Mouse (Mus musculus): ENCODE measurements around the gene Gpam. TPM values are rescaled to one million over a fixed set of nuclear protein-coding genes. Genes with fewer than 3 reads are reported as not detected.

The Gpam gene
- polyA plus RNA-seq, 1 experiment from 2014 or later: 23.6 TPM

- peaks cover 7% of the 10 kb centered on the region for H3K4me1 ChIP-seq (replicated peaks)
- no peak overlapping the region for H3K4me2 ChIP-seq
- no peak overlapping the region for H3K4me3 ChIP-seq
- WGBS: 87% methylated on average over 3 of the region's 3 CpGs
- H3K9me3 ChIP-seq: no peaks in the 10 kb centered on the region
- no peak overlapping the region for H3K27ac ChIP-seq (replicated peaks)
- H3K27me3 ChIP-seq: no peaks in the 10 kb centered on the region
- no peak overlapping the region for H3K9ac ChIP-seq
- no peak for ATAC-seq (ENCODE audit: low FRiP score, low read depth)
- H3K36me3 ChIP-seq: no peaks in the 10 kb centered on the region
These were observed 9.0 kb downstream of the Gpam start for GRCm38 (mm10) chr19:55117991-55118390.

DNA sequence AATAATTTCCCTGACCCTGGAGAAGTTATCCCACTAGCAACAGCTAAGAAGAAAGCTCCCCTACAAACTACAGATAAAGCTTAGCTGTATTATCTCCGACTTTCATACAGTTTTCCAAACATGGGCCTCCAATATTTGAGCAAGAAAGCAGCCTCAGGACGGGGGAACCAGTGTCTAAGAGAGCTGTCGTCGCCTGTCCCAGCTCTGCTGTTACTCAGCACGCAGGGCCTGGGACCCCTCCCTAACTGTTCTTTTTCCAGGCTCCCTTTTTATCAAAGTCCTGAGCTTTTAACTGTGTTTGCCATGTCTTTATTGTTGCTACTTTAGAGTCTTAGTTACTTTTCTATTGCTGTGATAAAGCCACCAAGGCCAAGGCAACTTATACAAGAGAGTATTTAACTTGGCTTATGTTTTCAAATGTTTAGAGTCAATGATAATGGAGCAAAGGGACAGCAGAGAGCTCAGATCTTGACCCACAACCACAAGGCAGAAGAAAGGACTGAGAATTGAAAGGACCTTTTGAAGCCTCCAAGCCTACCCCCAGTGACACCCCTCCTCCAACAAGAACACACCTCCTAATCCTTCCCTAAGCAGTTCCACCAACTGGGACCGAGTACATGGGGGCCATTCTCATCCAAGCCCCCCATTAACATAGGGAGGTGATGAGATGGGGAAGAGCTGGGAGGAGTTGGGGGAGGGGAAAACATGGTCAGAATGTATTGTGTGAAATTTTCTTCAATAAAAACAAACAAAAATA, 9.8 kb downstream of the Gpam start:
- 67% methylated on average over 6 of the region's 6 CpGs for WGBS

GRCm38 (mm10) chr19:55115532-55115931, 11.5 kb downstream of the Gpam start:
- H3K27me3 ChIP-seq: no peaks in the 10 kb centered on the region
- no peaks in the 10 kb centered on the region for H3K36me3 ChIP-seq
- 91% methylated on average over 4 of the region's 4 CpGs for WGBS
- no peak overlapping the region for H3K4me2 ChIP-seq
- no peaks in the 10 kb centered on the region for H3K9me3 ChIP-seq
- H3K9ac ChIP-seq: no peak overlapping the region
- no peak overlapping the region for H3K27ac ChIP-seq (replicated peaks)
- H3K4me1 ChIP-seq (replicated peaks): peaks cover 1% of the 10 kb centered on the region; the same call in 1 of the 2 replicates
- H3K4me3 ChIP-seq: no peak overlapping the region
- no peak for ATAC-seq (ENCODE audit: low FRiP score, low read depth)

More for the DNA sequence above, 9.8 kb downstream of the Gpam start:
- no peak for ATAC-seq (ENCODE audit: low FRiP score, low read depth)
- H3K36me3 ChIP-seq: no peaks in the 10 kb centered on the region
- H3K4me3 ChIP-seq: no peak overlapping the region
- no peaks in the 10 kb centered on the region for H3K9me3 ChIP-seq
- no peak overlapping the region for H3K9ac ChIP-seq
- H3K4me1 ChIP-seq (replicated peaks): peaks cover 7% of the 10 kb centered on the region
- no peaks in the 10 kb centered on the region for H3K27me3 ChIP-seq
- no peak overlapping the region for H3K27ac ChIP-seq (replicated peaks)
- H3K4me2 ChIP-seq: no peak overlapping the region

DNA sequence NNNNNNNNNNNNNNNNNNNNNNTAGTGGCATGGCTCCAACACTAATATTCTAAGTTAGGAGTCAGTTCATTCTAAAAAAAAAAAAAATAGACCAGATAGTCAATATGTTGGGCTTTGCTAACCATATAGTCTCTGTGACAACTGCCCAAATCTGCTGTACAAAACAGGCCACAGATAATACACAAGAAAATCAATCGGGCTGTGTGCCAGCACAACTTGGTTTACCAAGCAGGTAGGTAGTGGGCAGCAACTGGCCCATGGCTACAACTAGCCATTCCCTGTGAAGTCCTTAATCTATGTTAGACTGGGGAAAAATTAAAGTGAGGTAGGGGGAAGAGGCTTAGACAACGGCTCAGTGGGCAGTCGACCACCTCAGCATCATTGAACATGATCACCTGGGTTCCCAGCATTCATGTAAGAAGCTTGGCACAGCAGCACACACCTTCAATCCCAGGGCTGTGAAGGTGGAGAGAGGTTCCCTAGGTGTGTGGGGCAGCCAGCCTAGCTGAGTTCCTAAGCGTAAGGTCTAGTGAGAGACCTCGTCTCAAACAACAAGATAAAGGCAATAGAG, 12.1 kb downstream of the Gpam start:
- H3K27ac ChIP-seq (replicated peaks): no peak overlapping the region
- H3K9ac ChIP-seq: no peak overlapping the region
- no peak overlapping the region for H3K4me2 ChIP-seq
- H3K27me3 ChIP-seq: no peaks in the 10 kb centered on the region
- H3K36me3 ChIP-seq: no peaks in the 10 kb centered on the region
- no peak for ATAC-seq (ENCODE audit: low FRiP score, low read depth)
- 91% methylated on average over 5 of the region's 5 CpGs for WGBS
- H3K9me3 ChIP-seq: no peaks in the 10 kb centered on the region
- no peaks in the 10 kb centered on the region; the same call in 1 of the 2 replicates for H3K4me1 ChIP-seq (replicated peaks)
- H3K4me3 ChIP-seq: no peak overlapping the region

GRCm38 (mm10) chr19:55107896-55108295, 19.1 kb downstream of the Gpam start:
- H3K36me3 ChIP-seq: no peaks in the 10 kb centered on the region
- H3K4me2 ChIP-seq: no peak overlapping the region
- H3K27me3 ChIP-seq: no peaks in the 10 kb centered on the region
- no peak overlapping the region for H3K9ac ChIP-seq
- H3K4me3 ChIP-seq: no peak overlapping the region
- H3K4me1 ChIP-seq (replicated peaks): no peaks in the 10 kb centered on the region
- WGBS: 75% methylated on average over 3 of the region's 3 CpGs
- no peaks in the 10 kb centered on the region for H3K9me3 ChIP-seq
- H3K27ac ChIP-seq (replicated peaks): no peak overlapping the region
- ATAC-seq (ENCODE audit: low FRiP score, low read depth): no peak

GRCm38 (mm10) chr19:55105969-55106368, 21.1 kb downstream of the Gpam start:
- H3K4me2 ChIP-seq: no peak overlapping the region
- WGBS: 92% methylated on average over 3 of the region's 3 CpGs

DNA sequence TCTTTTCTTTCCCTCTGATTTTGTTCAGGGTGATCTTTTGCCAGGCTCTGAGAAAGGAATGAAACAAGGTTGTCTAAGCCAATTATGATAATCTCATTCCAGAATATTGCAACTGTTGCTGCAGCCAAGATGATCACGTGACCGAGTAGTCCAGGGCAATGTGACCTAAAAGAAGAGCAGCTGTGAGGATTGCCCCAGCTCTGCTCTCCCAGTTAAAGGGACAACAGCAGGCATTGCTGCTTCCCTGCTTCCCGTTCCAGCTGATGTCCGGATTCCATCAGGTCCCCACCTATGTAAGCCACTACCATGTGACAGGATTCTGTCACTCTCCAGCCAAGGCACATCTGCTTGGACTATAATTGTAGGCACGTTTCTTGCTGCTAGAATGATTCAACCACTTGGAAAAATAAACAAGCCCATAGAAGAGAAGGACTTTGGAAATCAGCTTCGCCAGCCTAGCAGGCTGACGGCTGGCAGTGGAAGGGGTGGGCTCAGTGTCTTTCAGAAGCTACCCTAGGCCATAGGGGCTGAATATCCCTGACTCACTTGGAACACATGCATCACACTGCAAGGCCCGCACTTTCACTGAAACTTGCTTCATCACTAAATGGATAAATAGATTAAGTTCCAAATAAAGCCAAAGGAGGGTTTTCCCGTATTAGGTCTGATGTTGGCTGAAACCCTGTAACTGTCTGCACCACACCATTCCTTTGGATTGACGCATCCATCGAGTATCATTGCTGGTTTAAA, 23.8 kb downstream of the Gpam start:
- Histone ChIP-seq H3K9ac (no peak overlapping the region), H3K27me3 (no peaks in the 10 kb centered on the region), H3K4me1 (replicated peaks) (peaks cover 14% of the 10 kb centered on the region), H3K27ac (replicated peaks) (peak overlapping the region; percentile 20; the same call in 1 of the 2 replicates), H3K4me3 (no peak overlapping the region), H3K9me3 (no peaks in the 10 kb centered on the region), H3K4me2 (no peak overlapping the region), H3K36me3 (no peaks in the 10 kb centered on the region)
- WGBS: 60% methylated on average over 11 of the region's 11 CpGs
- no peak for ATAC-seq (ENCODE audit: low FRiP score, low read depth)

More at GRCm38 (mm10) chr19:55105969-55106368, 21.1 kb downstream of the Gpam start:
- Histone ChIP-seq H3K36me3 (no peaks in the 10 kb centered on the region), H3K4me1 (replicated peaks) (no peaks in the 10 kb centered on the region), H3K9me3 (no peaks in the 10 kb centered on the region), H3K27me3 (no peaks in the 10 kb centered on the region), H3K27ac (replicated peaks) (no peak overlapping the region), H3K4me3 (no peak overlapping the region), H3K9ac (no peak overlapping the region)
- no peak for ATAC-seq (ENCODE audit: low FRiP score, low read depth)

- no peak overlapping the region for H3K9ac ChIP-seq
- H3K36me3 ChIP-seq: no peaks in the 10 kb centered on the region
- WGBS: 82% methylated on average over 4 of the region's 4 CpGs
- H3K4me3 ChIP-seq: no peak overlapping the region
- H3K4me1 ChIP-seq (replicated peaks): peaks cover 22% of the 10 kb centered on the region
- no peaks in the 10 kb centered on the region for H3K27me3 ChIP-seq
- peak overlapping the region; percentile 11; the same call in 1 of the 2 replicates for H3K4me2 ChIP-seq
- ATAC-seq (ENCODE audit: low FRiP score, low read depth): no peak
- no peak overlapping the region for H3K27ac ChIP-seq (replicated peaks)
- no peaks in the 10 kb centered on the region for H3K9me3 ChIP-seq
These were observed 25.4 kb downstream of the Gpam start for GRCm38 (mm10) chr19:55101659-55102058.

- Histone ChIP-seq H3K4me1 (replicated peaks) (peaks cover 22% of the 10 kb centered on the region), H3K4me2 (peak overlapping the region; percentile 88), H3K36me3 (peaks cover 4% of the 10 kb centered on the region; the same call in 1 of the 2 replicates), H3K9ac (peak overlapping the region; percentile 90), H3K9me3 (no peaks in the 10 kb centered on the region), H3K27me3 (no peaks in the 10 kb centered on the region), H3K4me3 (peak overlapping the region; percentile 71), H3K27ac (replicated peaks) (peak overlapping the region; percentile 94)
- ATAC-seq (ENCODE audit: low FRiP score, low read depth): no peak
- whole genome bisulfite sequencing: 72% methylated on average over 2 of the region's 2 CpGs
These were observed 26.6 kb downstream of the Gpam start for GRCm38 (mm10) chr19:55100227-55101140.

GRCm38 (mm10) chr19:55099184-55100160, 27.6 kb downstream of the Gpam start:
- H3K4me3 ChIP-seq: peak overlapping the region; percentile 71
- no peaks in the 10 kb centered on the region for H3K27me3 ChIP-seq
- WGBS: 1% methylated on average over 66 of the region's 69 CpGs
- H3K9me3 ChIP-seq: no peaks in the 10 kb centered on the region
- peak overlapping the region; percentile 88 for H3K4me2 ChIP-seq
- peaks cover 9% of the 10 kb centered on the region; the same call in 1 of the 2 replicates for H3K36me3 ChIP-seq
- H3K27ac ChIP-seq (replicated peaks): peak overlapping the region; percentile 94
- peaks cover 22% of the 10 kb centered on the region for H3K4me1 ChIP-seq (replicated peaks)
- peak overlapping the region; percentile 90 for H3K9ac ChIP-seq
- ATAC-seq (ENCODE audit: low FRiP score, low read depth): peak; percentile 92

Data from hindbrain, embryonic 15.5 days (tissue).